ENCODE assay signal across 8 mouse cellular contexts in the genomic region with DNA sequence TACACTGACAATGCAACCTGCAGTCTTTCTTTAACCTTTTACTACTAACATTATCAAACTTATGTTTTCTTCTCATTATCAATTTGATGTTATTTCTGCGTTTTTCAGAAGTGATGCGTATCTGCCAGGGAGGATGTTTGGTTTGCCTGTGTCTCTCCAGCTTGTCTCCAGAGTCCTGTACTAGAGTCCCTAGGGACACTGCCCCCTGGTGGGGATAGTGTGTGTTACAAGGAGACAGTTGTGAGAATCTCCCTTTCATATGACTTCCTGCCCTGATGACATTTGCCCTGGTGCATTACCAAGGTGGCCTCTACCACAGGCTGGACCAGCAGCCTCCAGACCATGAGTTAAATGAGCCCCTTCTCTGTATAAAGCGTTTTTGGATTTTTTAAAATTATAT. TPM values are rescaled to one million over a fixed set of nuclear protein-coding genes. Genes with fewer than 3 reads are reported as not detected.
DNase-seq lines count a peak whose midpoint lies in the region; TF ChIP-seq lines count a peak whose summit lies in the region.
"Had no signal": no experiment of that assay in that cellular context is flagged by ENCODE, and none has a peak within 500 bp of the region (broad histone marks: within the 10 kb centered on the region; RNA-seq: fewer than 3 reads in every experiment).

No protein-coding gene starts in this region.

- H3K4me1 ChIP-seq in liver, adult 2 months (ENCODE audit: control insufficient read depth, insufficient read depth, low read length): peaks cover 4% of the 10 kb centered on the region

- peak; percentile 71 for TF ChIP-seq CTCF in liver, adult 2 months (IDR thresholded peaks at IDR 0.05; ENCODE audit: low read depth, low read length)

- H3K4me3 ChIP-seq in liver, adult 2 months (ENCODE audit: insufficient read depth, low read depth, low read length): no peak overlapping the region

- no peaks in the 10 kb centered on the region for H3K79me2 ChIP-seq in liver, adult 2 months (ENCODE audit: control insufficient read depth, insufficient read depth, low read length)

- no peaks in the 10 kb centered on the region for H3K36me3 ChIP-seq in liver, adult 2 months (ENCODE audit: control insufficient read depth, insufficient read depth, low read length)

- no peak overlapping the region for H3K9ac ChIP-seq in liver, adult 2 months (ENCODE audit: low read depth, low read length)

- no peaks in the 10 kb centered on the region for H3K27me3 ChIP-seq in liver, adult 2 months (ENCODE audit: control insufficient read depth, insufficient read depth, low read length)

- H3K27ac ChIP-seq in liver, adult 2 months (replicated peaks; ENCODE audit: insufficient read depth, low read depth, low read length): no peak overlapping the region

- peak; percentile 33 for DNase-seq in ovary, postnatal 10 days (ENCODE audit: low spot score)
- no peak for DNase-seq in ovary, adult 18-20 months (ENCODE audit: low spot score)
- DNase-seq in adipocyte (ENCODE audit: low spot score): peak; percentile 83
- peak; percentile 80 for DNase-seq in embryo, embryonic 9.5 days (ENCODE audit: extremely low spot score)
- peak; percentile 95 for DNase-seq in induced T-regulatory cell, adult 2 months (ENCODE audit: low read depth)
- DNase-seq in liver, adult 2 months (ENCODE audit: extremely low read depth, low read depth, low spot score): peak; percentile 67
- DNase-seq in right cerebral cortex, postnatal 14 days: peak; percentile 83

- 11% methylated on average over 3 of the region's 3 CpGs for WGBS in liver, adult 2 months

- TF ChIP-seq POLR2A in liver, adult 2 months (IDR thresholded peaks at IDR 0.05; ENCODE audit: extremely low read depth, insufficient read depth, low read length): no peak

RNA-seq across cellular contexts. Expression of a gene that starts 15.3 kb away (rescaled TPM):
- total RNA-seq in liver, adult 2 months (2014; rRNA removed): 174 and 242 TPM in 2 replicates
- polyA plus RNA-seq in liver, adult 2 months (2012; rRNA removed): 113 and 145 TPM in 2 replicates

RNA-seq across cellular contexts. Expression of a gene that starts 46.9 kb away (rescaled TPM):
- 0.07 TPM in 1 of 2 replicates, not detected in the other for total RNA-seq in liver, adult 2 months (2014; rRNA removed)
- not detected in 2 replicates for polyA plus RNA-seq in liver, adult 2 months (2012; rRNA removed)
- polyA plus RNA-seq: heart, embryonic 14.5 days had no signal
